Mouse (Mus musculus): Measurements from ENCODE around the gene E130308A19Rik.
A peak's percentile ranks its signal among the peaks of the same experiment; 100 is the strongest.

E130308A19Rik gene

GRCm38 (mm10) chr4:59739321-59739720, 113.3 kb downstream of the E130308A19Rik start:
- DNase-seq, result no peak

GRCm38 (mm10) chr4:59739882-59740281, 113.9 kb downstream of the E130308A19Rik start:
- DNase-seq, result no peak

GRCm38 (mm10) chr4:59753491-59754140, 127.6 kb downstream of the E130308A19Rik start:
- DNase-seq, result peak; percentile 34 to 62

- peak; percentile 85 to 94 for DNase-seq
Observed at GRCm38 (mm10) chr4:59756332-59757082, 130.5 kb downstream of the E130308A19Rik start.

GRCm38 (mm10) chr4:59757452-59758435, 131.7 kb downstream of the E130308A19Rik start:
- no peak for DNase-seq

- DNase-seq, result no peak
Observed at GRCm38 (mm10) chr4:59760016-59760415, 134.0 kb downstream of the E130308A19Rik start.

GRCm38 (mm10) chr4:59760636-59761364, 134.8 kb downstream of the E130308A19Rik start:
- no peak for DNase-seq

GRCm38 (mm10) chr4:59761365-59761729, 135.3 kb downstream of the E130308A19Rik start:
- DNase-seq, result no peak

- DNase-seq, result no peak
Observed at GRCm38 (mm10) chr4:59764950-59765349, 138.9 kb downstream of the E130308A19Rik start.

- DNase-seq, result no peak
Observed at GRCm38 (mm10) chr4:59765385-59766005, 139.5 kb downstream of the E130308A19Rik start.

GRCm38 (mm10) chr4:59767717-59768116, 141.7 kb downstream of the E130308A19Rik start:
- DNase-seq, result no peak

GRCm38 (mm10) chr4:59772171-59772879, 146.3 kb downstream of the E130308A19Rik start:
- no peak for DNase-seq

- no peak for DNase-seq
Observed at GRCm38 (mm10) chr4:59777828-59778227, 151.8 kb downstream of the E130308A19Rik start.

- peak in 1 of 2 experiments; percentile 36 for DNase-seq
Observed at GRCm38 (mm10) chr4:59780568-59780967, 154.6 kb downstream of the E130308A19Rik start.

- DNase-seq, result peak in 1 of 2 experiments; percentile 19
Observed at GRCm38 (mm10) chr4:59782853-59783684, 157.1 kb downstream of the E130308A19Rik start.

GRCm38 (mm10) chr4:59783685-59784279, 157.8 kb downstream of the E130308A19Rik start:
- peak; percentile 93 to 95 for DNase-seq

GRCm38 (mm10) chr4:59785412-59785811, 159.4 kb downstream of the E130308A19Rik start:
- DNase-seq, result no peak

GRCm38 (mm10) chr4:59786661-59787060, 160.7 kb downstream of the E130308A19Rik start:
- DNase-seq, result peak; percentile 86 to 91

GRCm38 (mm10) chr4:59787126-59787525, 161.1 kb downstream of the E130308A19Rik start:
- DNase-seq, result no peak

GRCm38 (mm10) chr4:59789015-59789414, 163.0 kb downstream of the E130308A19Rik start:
- DNase-seq, result no peak
